Mouse (Mus musculus) embryonic facial prominence, embryonic 11.5 days (tissue): ENCODE results near the gene Ppp1r3a. TPM values are rescaled to one million over a fixed set of nuclear protein-coding genes. Genes with fewer than 3 reads are reported as not detected.

Experiments
- ATAC-seq: fragments of 200-750 bp; cut with Nextera tagmentation; replicated peaks from 2 replicates; pipeline ENCODE4 v1.8.0; 2017; ENCODE audit warnings: low read depth; ENCODE audit not compliant: insufficient number of reproducible peaks, low FRiP score, low TSS enrichment
- DNase-seq: peaks from one replicate; pipeline ENCODE4 v3.0.0-alpha.2; 2015; ENCODE audit warnings: low spot score
- H3K27ac ChIP-seq: fragments of 300-500 bp; sonication (generic); replicated peaks from 2 replicates; pipeline ENCODE4 v1.5.1; 2014; ENCODE audit warnings: mild to moderate bottlenecking, low read depth, low read length, control low read depth
- H3K27me3 ChIP-seq: fragments of 300-500 bp; sonication (generic); 2 replicates; pipeline ENCODE4 v1.6.1; 2014; ENCODE audit warnings: mild to moderate bottlenecking, low read length, moderate library complexity, mixed read lengths; ENCODE audit not compliant: control insufficient read depth, insufficient read depth
- H3K36me3 ChIP-seq: fragments of 300-500 bp; sonication (generic); replicated peaks from 2 replicates; pipeline ENCODE4 v1.6.1; 2014; ENCODE audit warnings: low read depth, mild to moderate bottlenecking, low read length, moderate library complexity, mixed read lengths; ENCODE audit not compliant: control insufficient read depth, insufficient read depth
- H3K4me1 ChIP-seq: fragments of 300-500 bp; sonication (generic); 2 replicates; pipeline ENCODE4 v1.6.1; 2014; ENCODE audit warnings: low read length, mixed read lengths; ENCODE audit not compliant: control insufficient read depth, insufficient read depth
- H3K4me2 ChIP-seq: fragments of 300-500 bp; sonication (generic); 2 replicates; pipeline ENCODE4 v1.6.1; 2014; ENCODE audit warnings: low read depth, mild to moderate bottlenecking, control low read depth, low read length, moderate library complexity
- H3K4me3 ChIP-seq: fragments of 300-500 bp; sonication (generic); 2 replicates; pipeline ENCODE4 v1.5.1; 2014; ENCODE audit warnings: low read depth, low read length, control low read depth
- H3K9ac ChIP-seq: fragments of 300-500 bp; sonication (generic); replicated peaks from 2 replicates; pipeline ENCODE4 v1.6.1; 2014; ENCODE audit warnings: mild to moderate bottlenecking, control low read depth, low read length
- H3K9me3 ChIP-seq: fragments of 300-500 bp; sonication (generic); replicated peaks from 2 replicates; pipeline ENCODE4 v1.6.1; 2016; ENCODE audit warnings: mild to moderate bottlenecking, low read length, inconsistent platforms, mixed read lengths; ENCODE audit not compliant: control insufficient read depth
- WGBS: fragments of 180-500 bp; shearing (Covaris S2); extraction: QIAGEN DNeasy Blood & Tissue Kit; methylation state at CpG from one replicate; pipeline ENCODE4 v1.1.7; 2014; 5-methylcytosine and 5-hydroxymethylcytosine counted together
- polyA plus RNA-seq: library from polyadenylated mRNA; unstranded; fragments of >200 nt; fragmentation: Nextera tagmentation; extraction: Ambion mirVana; gene quantifications from 2 replicates; pipeline ENCODE4 v1.2.1, GENCODE M21; 2014

The Ppp1r3a gene
- 0.06 TPM in 1 of 2 replicates, not detected in the other for polyA plus RNA-seq

GRCm38 (mm10) chr6:14754901-14755591, at the start of gene Ppp1r3a:
TSS of gene Ppp1r3a (minus strand) at chr6:14755274.
- Histone ChIP-seq H3K4me2 (no peak within 1 kb of the TSS), H3K27ac (no peak within 1 kb of the TSS), H3K4me3 (no peak within 1 kb of the TSS), H3K4me1 (no peaks in the 10 kb centered on the region), H3K9me3 (no peaks in the 10 kb centered on the region), H3K27me3 (no peaks in the 10 kb centered on the region), H3K9ac (no peak within 1 kb of the TSS), H3K36me3 (no peaks in the 10 kb centered on the region)
- no peak for DNase-seq
- ATAC-seq, result no peak
- 79% methylated on average over 7 of the region's 7 CpGs for WGBS

GRCm38 (mm10) chr6:14787157-14787938, 32.3 kb upstream of the Ppp1r3a start:
- no peak for ATAC-seq
- no peaks in the 10 kb centered on the region for H3K4me1 ChIP-seq
- DNase-seq, result no peak
- H3K9ac ChIP-seq, result no peak overlapping the region
- H3K4me2 ChIP-seq, result no peak overlapping the region
- no peaks in the 10 kb centered on the region for H3K27me3 ChIP-seq
- H3K36me3 ChIP-seq, result no peaks in the 10 kb centered on the region
- H3K4me3 ChIP-seq, result no peak overlapping the region
- WGBS, result 97% methylated on average over 1 of the region's 1 CpGs
- no peaks in the 10 kb centered on the region for H3K9me3 ChIP-seq
- H3K27ac ChIP-seq, result no peak overlapping the region

GRCm38 (mm10) chr6:14777920-14778319, 22.8 kb upstream of the Ppp1r3a start:
- H3K9me3 ChIP-seq, result no peaks in the 10 kb centered on the region
- no peaks in the 10 kb centered on the region for H3K36me3 ChIP-seq
- ATAC-seq (no peak), DNase-seq (no peak)
- H3K27me3 ChIP-seq, result no peaks in the 10 kb centered on the region
- no peak overlapping the region for H3K4me2 ChIP-seq
- H3K4me3 ChIP-seq, result no peak overlapping the region
- WGBS, result 91% methylated on average over 4 of the region's 4 CpGs
- H3K4me1 ChIP-seq, result no peaks in the 10 kb centered on the region
- no peak overlapping the region for H3K9ac ChIP-seq
- H3K27ac ChIP-seq, result no peak overlapping the region

GRCm38 (mm10) chr6:14771717-14772116, 16.6 kb upstream of the Ppp1r3a start:
- Histone ChIP-seq H3K9ac (no peak overlapping the region), H3K27ac (no peak overlapping the region), H3K27me3 (no peaks in the 10 kb centered on the region), H3K36me3 (no peaks in the 10 kb centered on the region), H3K4me1 (no peaks in the 10 kb centered on the region), H3K4me2 (no peak overlapping the region), H3K9me3 (no peaks in the 10 kb centered on the region), H3K4me3 (no peak overlapping the region)
- 69% methylated on average over 2 of the region's 2 CpGs for WGBS
- no peak for ATAC-seq
- DNase-seq, result no peak

- Histone ChIP-seq H3K9ac (no peak overlapping the region), H3K27me3 (no peaks in the 10 kb centered on the region), H3K36me3 (no peaks in the 10 kb centered on the region), H3K27ac (no peak overlapping the region), H3K9me3 (no peaks in the 10 kb centered on the region), H3K4me2 (no peak overlapping the region), H3K4me1 (no peaks in the 10 kb centered on the region), H3K4me3 (no peak overlapping the region)
- no peak for ATAC-seq
- 84% methylated on average over 3 of the region's 3 CpGs for WGBS
- DNase-seq, result no peak
These were observed 2.4 kb upstream of the Ppp1r3a start for GRCm38 (mm10) chr6:14757486-14757885.

GRCm38 (mm10) chr6:14753512-14753911, 1.6 kb downstream of the Ppp1r3a start:
- WGBS, result 76% methylated on average over 4 of the region's 4 CpGs
- Histone ChIP-seq H3K4me2 (no peak overlapping the region), H3K4me3 (no peak overlapping the region), H3K9ac (no peak overlapping the region), H3K4me1 (no peaks in the 10 kb centered on the region), H3K36me3 (no peaks in the 10 kb centered on the region), H3K9me3 (no peaks in the 10 kb centered on the region), H3K27me3 (no peaks in the 10 kb centered on the region), H3K27ac (no peak overlapping the region)
- DNase-seq, result no peak
- no peak for ATAC-seq

GRCm38 (mm10) chr6:14752211-14752610, 2.9 kb downstream of the Ppp1r3a start:
- WGBS, result 56% methylated on average over 1 of the region's 1 CpGs
- DNase-seq (no peak), ATAC-seq (no peak)
- no peak overlapping the region for H3K9ac ChIP-seq
- no peak overlapping the region for H3K4me3 ChIP-seq
- no peaks in the 10 kb centered on the region for H3K9me3 ChIP-seq
- H3K4me2 ChIP-seq, result no peak overlapping the region
- no peaks in the 10 kb centered on the region for H3K27me3 ChIP-seq
- no peaks in the 10 kb centered on the region for H3K36me3 ChIP-seq
- no peaks in the 10 kb centered on the region for H3K4me1 ChIP-seq
- no peak overlapping the region for H3K27ac ChIP-seq

GRCm38 (mm10) chr6:14747000-14747399, 8.1 kb downstream of the Ppp1r3a start:
- WGBS, result 69% methylated on average over 2 of the region's 2 CpGs
- no peak overlapping the region for H3K9ac ChIP-seq
- H3K4me3 ChIP-seq, result no peak overlapping the region
- H3K27me3 ChIP-seq, result no peaks in the 10 kb centered on the region
- no peaks in the 10 kb centered on the region for H3K9me3 ChIP-seq
- no peak for DNase-seq
- no peak overlapping the region for H3K4me2 ChIP-seq
- no peak for ATAC-seq
- H3K27ac ChIP-seq, result no peak overlapping the region
- no peaks in the 10 kb centered on the region for H3K36me3 ChIP-seq
- no peaks in the 10 kb centered on the region for H3K4me1 ChIP-seq
